Mouse (Mus musculus) small intestine, adult 2 months (tissue): ENCODE measurements at regions not wholly inside any gene's neighbourhood (a gene's known extent, or its start where the extent isn't known, plus 50 kb on each side); places are given as distances from the start of the nearest gene placed in this dataset.

ENCODE experiments used
- CTCF ChIP-seq: fragments of 200-500 bp; IDR thresholded peaks from 2 replicates; pipeline ENCODE4 v1.5.1; 2012; ENCODE audit warnings: low read depth, mild to moderate bottlenecking, control low read depth, inconsistent platforms, low read length, moderate library complexity, mixed read lengths; ENCODE audit not compliant: insufficient replicate concordance, insufficient read length; ENCODE audit errors: extremely low read depth
- POLR2A ChIP-seq: fragments of 200-500 bp; IDR thresholded peaks from 2 replicates; pipeline ENCODE4 v1.6.1; 2012; ENCODE audit warnings: low read depth, mild to moderate bottlenecking, control low read depth, inconsistent platforms, low read length, moderate library complexity

DNA sequence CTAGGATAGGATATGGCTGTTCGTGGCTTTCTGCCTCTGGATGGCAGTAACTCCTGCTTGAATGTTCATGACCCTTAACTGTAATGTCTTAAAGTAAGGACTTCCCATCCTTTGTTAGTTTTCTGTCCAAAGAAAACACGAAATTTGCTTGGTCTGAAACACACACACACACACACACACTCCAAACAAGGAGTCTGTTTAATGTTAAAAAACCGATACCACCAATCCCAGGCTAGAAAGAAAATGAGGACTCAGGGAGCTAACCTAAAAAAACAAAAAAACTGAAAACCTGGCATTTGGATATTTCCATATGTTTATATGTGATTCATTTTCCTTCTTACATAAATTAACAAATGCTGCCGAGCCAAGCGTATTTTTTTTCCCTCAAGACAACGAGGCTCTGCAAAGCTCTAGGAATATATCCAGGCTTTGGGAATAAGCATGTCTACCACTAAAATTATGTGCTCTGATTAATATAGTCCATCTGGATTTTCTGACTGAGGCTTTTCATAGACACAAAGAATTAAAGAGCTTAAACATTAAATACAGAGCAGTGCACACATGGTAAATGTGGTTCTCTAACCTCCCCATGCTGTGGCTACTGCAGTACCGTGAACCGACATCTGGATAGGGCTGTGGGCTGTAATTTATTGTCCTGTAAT, 372.0 kb upstream of the Nr5a2 start:
- TF ChIP-seq CTCF = no peak
- no peak for TF ChIP-seq POLR2A
